ENCODE assay signal across 8 mouse cellular contexts in the genomic region with DNA sequence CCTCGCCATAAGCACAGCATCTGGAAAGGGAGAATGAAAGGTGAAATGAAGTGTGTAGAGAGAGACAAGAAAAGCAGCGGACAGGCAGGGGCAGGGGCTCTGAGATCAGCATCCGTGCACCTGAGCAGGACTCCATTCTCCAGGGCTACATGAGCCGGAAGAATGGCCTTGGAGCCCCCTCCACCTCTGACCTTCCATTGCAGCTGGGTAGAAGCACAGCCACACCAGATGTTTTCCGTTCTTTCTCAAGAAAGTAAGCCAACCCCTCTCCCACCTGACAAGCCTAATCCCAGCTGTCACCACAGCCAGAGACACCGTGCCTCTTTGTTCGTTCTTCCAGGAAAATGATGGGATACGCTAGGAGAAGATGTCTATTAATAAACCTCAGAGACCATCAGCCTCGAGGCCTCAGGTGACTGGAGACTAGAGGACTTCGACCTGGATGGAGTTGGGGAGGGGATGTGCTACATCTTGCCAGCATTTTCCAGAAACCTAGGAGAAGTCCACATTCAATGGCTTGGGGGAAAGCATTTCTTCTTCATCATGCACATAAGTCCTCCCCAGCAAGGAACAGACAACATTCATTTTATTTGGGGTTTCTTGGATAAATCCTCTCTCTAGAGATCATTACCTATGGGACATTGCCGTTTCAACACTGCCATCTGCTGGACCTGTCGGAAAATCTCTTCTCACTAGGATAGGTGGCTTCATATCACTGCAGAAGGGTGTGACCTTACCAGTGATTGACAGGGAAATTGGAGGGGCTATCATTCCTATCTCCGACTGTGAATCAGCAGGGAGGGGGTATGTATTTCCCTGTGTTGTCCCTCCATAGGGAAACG.
DNase-seq lines count a peak whose midpoint lies in the region; ATAC-seq and TF ChIP-seq lines count a peak whose summit lies in the region.
"Had no signal": no experiment of that assay in that cellular context is flagged by ENCODE, and none has a peak within 500 bp of the region (broad histone marks: within the 10 kb centered on the region; RNA-seq: fewer than 3 reads in every experiment).

No protein-coding gene starts in this region.

- no peaks in the 10 kb centered on the region for H3K9me3 ChIP-seq in MEL (replicated peaks; ENCODE audit: insufficient read depth, low read length)
- H3K9me3 ChIP-seq in embryonic facial prominence, embryonic 11.5 days (replicated peaks; ENCODE audit: control insufficient read depth, low read length) = no peaks in the 10 kb centered on the region
- H3K9me3 ChIP-seq in hindbrain, embryonic 14.5 days (ENCODE audit: control insufficient read depth, low read length) = no peaks in the 10 kb centered on the region
- H3K9me3 ChIP-seq in midbrain, embryonic 10.5 days (replicated peaks) = no peaks in the 10 kb centered on the region
- H3K9me3 ChIP-seq: heart, embryonic 15.5 days had no signal

- ATAC-seq in embryonic facial prominence, embryonic 11.5 days (replicated peaks; ENCODE audit: insufficient number of reproducible peaks, low FRiP score, low TSS enrichment, low read depth) = peak; percentile 56
- peak; percentile 75 for ATAC-seq in hindbrain, embryonic 14.5 days (ENCODE audit: low FRiP score)

- H3K9ac ChIP-seq in MEL (ENCODE audit: control insufficient read depth, low read depth, low read length, poor library complexity, severe bottlenecking) = no peak overlapping the region
- no peak overlapping the region for H3K9ac ChIP-seq in embryonic facial prominence, embryonic 11.5 days (replicated peaks; ENCODE audit: low read length)
- H3K9ac ChIP-seq in hindbrain, embryonic 14.5 days = no peak overlapping the region
- H3K9ac ChIP-seq: heart, embryonic 15.5 days had no signal

- TF ChIP-seq POLR2A in MEL (IDR thresholded peaks at IDR 0.05; ENCODE audit: control insufficient read depth in 1 of 2, insufficient read depth in 1 of 2, low read depth in 1 of 2, low read length in 2 of 2, poor library complexity in 1 of 2) = no peak

- TF ChIP-seq CTCF in MEL (IDR thresholded peaks at IDR 0.05 in 2 of 3, conservative IDR thresholded peaks at IDR 0.05 in 1 of 3; ENCODE audit: control insufficient read depth in 1 of 3, insufficient read depth in 1 of 3, low read depth in 2 of 3, low read length in 3 of 3, poor library complexity in 1 of 3, severe bottlenecking in 1 of 3) = peak in 2 of 3 experiments; percentile 23 to 49; a peak in 3 of 6 replicates

- no peaks in the 10 kb centered on the region for H3K36me3 ChIP-seq in MEL (ENCODE audit: control insufficient read depth in 1 of 2, insufficient read depth in 2 of 2, low read length in 2 of 2)
- no peaks in the 10 kb centered on the region for H3K36me3 ChIP-seq in embryonic facial prominence, embryonic 11.5 days (replicated peaks; ENCODE audit: control insufficient read depth, insufficient read depth, low read depth, low read length)
- H3K36me3 ChIP-seq in hindbrain, embryonic 14.5 days (replicated peaks; ENCODE audit: control insufficient read depth, insufficient read depth) = no peaks in the 10 kb centered on the region
- H3K36me3 ChIP-seq in midbrain, embryonic 10.5 days = no peaks in the 10 kb centered on the region
- H3K36me3 ChIP-seq: heart, embryonic 15.5 days had no signal

- no peak overlapping the region for H3K4me3 ChIP-seq in MEL (ENCODE audit: control insufficient read depth in 1 of 2, insufficient read depth in 1 of 2, low read depth in 2 of 2, low read length in 2 of 2)
- no peak overlapping the region for H3K4me3 ChIP-seq in embryonic facial prominence, embryonic 11.5 days (ENCODE audit: low read depth, low read length)
- no peak overlapping the region for H3K4me3 ChIP-seq in hindbrain, embryonic 14.5 days (replicated peaks; ENCODE audit: low read length)
- H3K4me3 ChIP-seq in midbrain, embryonic 10.5 days = no peak overlapping the region
- H3K4me3 ChIP-seq: heart, embryonic 15.5 days had no signal

- TF ChIP-seq EP300 in MEL (IDR thresholded peaks at IDR 0.05; ENCODE audit: low read depth in 1 of 2, low read length in 2 of 2) = no peak

- no peaks in the 10 kb centered on the region for H3K27me3 ChIP-seq in MEL (ENCODE audit: control insufficient read depth in 1 of 2, insufficient read depth in 2 of 2, low read length in 2 of 2)
- no peaks in the 10 kb centered on the region for H3K27me3 ChIP-seq in embryonic facial prominence, embryonic 11.5 days (ENCODE audit: control insufficient read depth, insufficient read depth, low read length)
- no peaks in the 10 kb centered on the region for H3K27me3 ChIP-seq in hindbrain, embryonic 14.5 days (ENCODE audit: control insufficient read depth, insufficient read depth, low read length)
- no peaks in the 10 kb centered on the region for H3K27me3 ChIP-seq in midbrain, embryonic 10.5 days (ENCODE audit: low read depth, poor library complexity, severe bottlenecking)
- H3K27me3 ChIP-seq: heart, embryonic 15.5 days had no signal

- no peak overlapping the region for H3K4me2 ChIP-seq in embryonic facial prominence, embryonic 11.5 days (ENCODE audit: low read depth, low read length)
- H3K4me2 ChIP-seq in hindbrain, embryonic 14.5 days (replicated peaks) = no peak overlapping the region
- H3K4me2 ChIP-seq: heart, embryonic 15.5 days had no signal

- 26% methylated on average over 14 of the region's 14 CpGs for WGBS in embryonic facial prominence, embryonic 11.5 days
- 56% methylated on average over 14 of the region's 14 CpGs for whole genome bisulfite sequencing in hindbrain, embryonic 14.5 days
- WGBS in midbrain, embryonic 10.5 days = 62% methylated on average over 14 of the region's 14 CpGs

- H3K27ac ChIP-seq in MEL (ENCODE audit: control insufficient read depth, low read depth, low read length) = no peak overlapping the region
- no peak overlapping the region for H3K27ac ChIP-seq in embryonic facial prominence, embryonic 11.5 days (replicated peaks; ENCODE audit: low read depth, low read length)
- no peak overlapping the region for H3K27ac ChIP-seq in hindbrain, embryonic 14.5 days
- H3K27ac ChIP-seq in midbrain, embryonic 10.5 days (replicated peaks) = no peak overlapping the region
- H3K27ac ChIP-seq: heart, embryonic 15.5 days had no signal

- H3K79me2 ChIP-seq in MEL (ENCODE audit: control insufficient read depth, insufficient read depth, low read length, poor library complexity) = no peaks in the 10 kb centered on the region

- DNase-seq in MEL (ENCODE audit: low read depth, low spot score) = peak; percentile 26
- peak; percentile 9 for DNase-seq in adrenal gland, adult 2 months
- peak; percentile 76 for DNase-seq in embryonic facial prominence, embryonic 11.5 days (ENCODE audit: low spot score)
- peak; percentile 75 for DNase-seq in hindbrain, embryonic 14.5 days (ENCODE audit: low spot score)
- DNase-seq in layer of hippocampus, postnatal 14 days (ENCODE audit: low spot score in 2 of 2) = peak; percentile 42 to 67
- peak; percentile 23 for DNase-seq in midbrain, embryonic 10.5 days (ENCODE audit: low spot score)
- peak; percentile 27 for DNase-seq in telencephalon, adult 2 months (ENCODE audit: low read depth, low spot score)

- peak; percentile 49 for TF ChIP-seq RAD21 in MEL (IDR thresholded peaks at IDR 0.05; ENCODE audit: low read depth, low read length)

- H3K4me1 ChIP-seq in MEL (ENCODE audit: control insufficient read depth in 1 of 2, insufficient read depth in 2 of 2, low read length in 2 of 2) = no peaks in the 10 kb centered on the region
- H3K4me1 ChIP-seq in embryonic facial prominence, embryonic 11.5 days (ENCODE audit: control insufficient read depth, insufficient read depth, low read length) = no peaks in the 10 kb centered on the region; the same call in 1 of the 2 replicates
- H3K4me1 ChIP-seq in hindbrain, embryonic 14.5 days (replicated peaks; ENCODE audit: control insufficient read depth, insufficient read depth, low read length) = no peaks in the 10 kb centered on the region
- no peaks in the 10 kb centered on the region for H3K4me1 ChIP-seq in midbrain, embryonic 10.5 days
- H3K4me1 ChIP-seq: heart, embryonic 15.5 days had no signal

TF ChIP-seq in MEL, 35 proteins besides CTCF, POLR2A, EP300 and RAD21:
- TF ChIP-seq SMC3 (IDR thresholded peaks at IDR 0.05; ENCODE audit: low read depth, low read length) = peak; percentile 44
- TF ChIP-seq E2F4 (IDR thresholded peaks at IDR 0.05; ENCODE audit: borderline replicate concordance, low read depth, low read length) = no peak

Comparison
In these comparisons a context has a peak if more than half of its experiments do, and no peak if none do; other contexts are left out.
1. DNase-seq: peak in every context shown above with its lines; median percentile 76 in embryonic facial prominence, embryonic 11.5 days; 75 in hindbrain, embryonic 14.5 days; 54 in layer of hippocampus, postnatal 14 days; 27 in telencephalon, adult 2 months; 26 in MEL; 23 in midbrain, embryonic 10.5 days; 9 in adrenal gland, adult 2 months.